Mouse (Mus musculus): ENCODE results near the gene Kcnk10. TPM values are rescaled to one million over a fixed set of nuclear protein-coding genes. Genes with fewer than 3 reads are reported as not detected.

The Kcnk10 gene
- polyA plus RNA-seq, 1 experiment from 2014 or later: 40.3 TPM

- H3K9me3 ChIP-seq (ENCODE audit: control insufficient read depth, low read length): no peaks in the 10 kb centered on the region
- H3K9ac ChIP-seq (ENCODE audit: low read depth, low read length): no peak overlapping the region
- WGBS: 92% methylated on average over 5 of the region's 5 CpGs
- H3K27ac ChIP-seq (ENCODE audit: low read depth, low read length): no peak overlapping the region
- no peaks in the 10 kb centered on the region for H3K27me3 ChIP-seq (ENCODE audit: control insufficient read depth, insufficient read depth, low read length)
- no peak overlapping the region for H3K4me3 ChIP-seq (ENCODE audit: low read depth, low read length)
- H3K4me1 ChIP-seq (replicated peaks; ENCODE audit: control insufficient read depth, insufficient read depth, low read length): no peaks in the 10 kb centered on the region
- DNase-seq (ENCODE audit: low spot score) (no peak), ATAC-seq (ENCODE audit: low FRiP score) (no peak)
- no peak overlapping the region for H3K4me2 ChIP-seq (replicated peaks; ENCODE audit: low read depth, low read length)
- no peaks in the 10 kb centered on the region for H3K36me3 ChIP-seq (ENCODE audit: control insufficient read depth, insufficient read depth, low read length)
Measured at GRCm38 (mm10) chr12:98394115-98394514, 184.0 kb downstream of the Kcnk10 start.

GRCm38 (mm10) chr12:98391347-98391746 lies 186.8 kb downstream of the Kcnk10 start:
- ATAC-seq (ENCODE audit: low FRiP score) (no peak), DNase-seq (ENCODE audit: low spot score) (no peak)
- Histone ChIP-seq H3K9me3 (ENCODE audit: control insufficient read depth, low read length) (no peaks in the 10 kb centered on the region), H3K9ac (ENCODE audit: low read depth, low read length) (no peak overlapping the region), H3K27me3 (ENCODE audit: control insufficient read depth, insufficient read depth, low read length) (no peaks in the 10 kb centered on the region), H3K4me2 (replicated peaks; ENCODE audit: low read depth, low read length) (no peak overlapping the region), H3K4me3 (ENCODE audit: low read depth, low read length) (no peak overlapping the region), H3K36me3 (ENCODE audit: control insufficient read depth, insufficient read depth, low read length) (no peaks in the 10 kb centered on the region), H3K4me1 (replicated peaks; ENCODE audit: control insufficient read depth, insufficient read depth, low read length) (no peaks in the 10 kb centered on the region), H3K27ac (ENCODE audit: low read depth, low read length) (no peak overlapping the region)
- 83% methylated on average over 5 of the region's 5 CpGs for WGBS

GRCm38 (mm10) chr12:98389618-98390017 lies 188.5 kb downstream of the Kcnk10 start:
- H3K27ac ChIP-seq (ENCODE audit: low read depth, low read length): no peak overlapping the region
- WGBS: 93% methylated on average over 4 of the region's 4 CpGs
- H3K4me3 ChIP-seq (ENCODE audit: low read depth, low read length): no peak overlapping the region
- DNase-seq (ENCODE audit: low spot score) (no peak), ATAC-seq (ENCODE audit: low FRiP score) (no peak)
- H3K9me3 ChIP-seq (ENCODE audit: control insufficient read depth, low read length): no peaks in the 10 kb centered on the region
- H3K36me3 ChIP-seq (ENCODE audit: control insufficient read depth, insufficient read depth, low read length): no peaks in the 10 kb centered on the region
- H3K9ac ChIP-seq (ENCODE audit: low read depth, low read length): no peak overlapping the region
- H3K4me1 ChIP-seq (replicated peaks; ENCODE audit: control insufficient read depth, insufficient read depth, low read length): no peaks in the 10 kb centered on the region
- H3K27me3 ChIP-seq (ENCODE audit: control insufficient read depth, insufficient read depth, low read length): no peaks in the 10 kb centered on the region
- no peak overlapping the region for H3K4me2 ChIP-seq (replicated peaks; ENCODE audit: low read depth, low read length)

Other genes with a start within 250 kb of the Kcnk10 start
- 22.5 and 27.8 TPM in 2 replicates for gene Spata7, start 49.8 kb upstream of the Kcnk10 start, polyA plus RNA-seq (2014; fragmentation: Nextera tagmentation; extraction: Ambion mirVana)
- 6.0 and 6.4 TPM in 2 replicates for gene Ptpn21, start 159.1 kb upstream of the Kcnk10 start, polyA plus RNA-seq (2014; fragmentation: Nextera tagmentation; extraction: Ambion mirVana)
- 165 and 169 TPM in 2 replicates for gene Zc3h14, start 168.7 kb upstream of the Kcnk10 start, polyA plus RNA-seq (2014; fragmentation: Nextera tagmentation; extraction: Ambion mirVana)

Measured in hindbrain, embryonic 11.5 days (tissue).